Mouse (Mus musculus): Measurements from ENCODE around the gene Mboat7.
"Not testable (repeated sequence)": the region's sequence is repeated elsewhere in the genome, so short reads cannot be mapped to it uniquely, and the experiment has no call there.

The Mboat7 gene

DNA sequence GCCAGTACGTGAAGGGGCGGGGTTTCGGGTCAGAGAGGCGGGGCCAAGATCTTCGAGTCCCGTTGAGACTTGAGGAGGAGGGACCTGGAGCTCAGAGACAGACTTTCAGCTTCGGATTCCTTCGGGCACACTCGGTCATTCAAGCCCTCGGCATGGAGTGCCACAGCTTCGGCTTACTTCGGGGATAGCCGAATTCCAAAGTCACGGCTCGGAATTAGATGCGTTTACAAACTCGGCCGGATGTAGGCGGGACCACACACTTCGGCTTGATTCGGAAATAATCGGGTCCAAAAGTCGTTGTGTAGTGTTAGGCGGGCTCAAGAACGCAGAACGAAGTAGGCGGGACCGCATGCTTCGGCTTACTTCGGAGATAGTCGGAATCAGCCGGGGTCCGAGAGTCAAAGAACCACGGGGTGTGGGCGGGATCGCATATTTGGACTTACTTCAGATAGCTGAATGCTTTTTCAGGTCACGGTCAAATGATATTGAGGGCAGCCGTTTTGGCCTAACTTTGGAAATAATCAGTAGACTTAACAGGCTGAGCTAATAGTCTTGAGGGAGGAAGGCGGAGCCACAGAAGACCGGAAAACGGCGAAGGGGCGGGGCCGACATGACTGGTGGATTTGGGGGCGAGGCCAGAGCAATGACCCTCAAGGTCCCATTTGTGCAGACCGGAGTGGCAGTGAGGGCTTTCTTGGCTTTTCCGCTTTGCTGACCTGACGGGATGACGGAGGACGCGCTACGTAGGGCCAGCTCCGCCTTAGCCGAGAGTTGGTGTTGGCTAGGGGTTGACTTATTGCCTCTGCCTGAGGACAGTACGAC, at the start of gene Mboat7:
Mboat7 (minus strand) TSS at position 537 of the 822 bp plus-strand sequence.
- DNase-seq (ENCODE audit: low spot score in 2 of 2), result peak; percentile 93

DNA sequence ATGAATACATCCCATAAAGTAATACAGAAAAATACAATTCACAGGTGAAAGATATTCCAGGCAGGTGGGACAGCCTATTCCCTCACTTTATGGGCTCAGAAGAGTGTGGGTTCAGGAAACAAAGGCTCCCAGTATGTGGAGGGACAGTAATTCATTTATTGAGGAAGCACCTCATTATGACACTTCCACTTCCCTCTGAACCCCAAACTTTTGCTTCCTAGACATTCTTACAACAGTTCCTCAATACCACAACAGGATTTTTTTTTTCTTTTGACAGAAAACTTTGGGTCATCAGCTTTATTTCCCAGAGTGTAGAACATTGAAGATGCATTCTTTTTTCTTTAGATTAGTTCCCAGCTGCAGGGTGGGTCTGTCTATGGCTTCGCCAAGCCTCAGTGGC, 39.4 kb upstream of the Mboat7 start:
- DNase-seq (ENCODE audit: low spot score in 2 of 2), result not testable (repeated sequence)

DNA sequence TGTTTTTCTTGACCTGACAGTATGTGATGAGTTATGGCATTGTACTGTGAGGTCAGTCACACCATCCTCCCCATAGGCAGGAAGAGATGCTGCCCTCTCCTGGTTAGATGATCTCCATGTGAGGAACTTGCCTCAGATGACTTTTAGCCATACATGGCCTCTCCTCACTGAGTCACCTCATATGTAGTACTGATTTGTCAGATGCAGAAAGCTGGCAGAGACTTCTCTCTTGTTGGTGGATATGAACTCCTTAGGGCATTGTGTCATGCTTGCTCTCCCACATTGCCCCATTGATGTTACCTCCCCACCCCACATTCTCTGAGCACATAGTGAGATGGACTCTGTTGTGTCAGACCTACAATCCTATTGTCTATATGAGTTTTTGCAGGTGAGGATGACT, 32.1 kb upstream of the Mboat7 start:
- DNase-seq (ENCODE audit: low spot score in 2 of 2), result not testable (repeated sequence)

DNA sequence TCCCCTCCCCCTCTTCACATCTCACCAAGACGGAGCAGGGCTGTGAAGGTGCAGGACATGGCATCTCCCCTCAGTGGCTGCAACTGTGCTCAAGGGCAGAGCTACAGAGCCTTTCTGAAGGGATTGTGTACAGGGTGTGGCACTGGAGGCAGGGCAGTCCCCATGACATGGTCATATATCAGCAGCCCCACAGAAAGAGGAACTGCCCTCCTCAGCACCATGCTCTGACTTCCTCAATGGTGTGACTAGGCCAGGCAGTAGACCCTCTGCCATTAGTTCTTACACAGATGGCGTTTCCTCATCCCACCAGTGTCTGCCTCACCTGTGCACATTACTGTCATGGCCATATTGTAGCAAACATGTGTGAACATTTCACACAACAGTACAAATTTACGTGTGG, 26.9 kb upstream of the Mboat7 start, which contains the start of gene Pirb:
Pirb (minus strand) TSS at position 124 of the 400 bp plus-strand sequence.
- DNase-seq (ENCODE audit: low spot score in 2 of 2), result not testable (repeated sequence)

DNA sequence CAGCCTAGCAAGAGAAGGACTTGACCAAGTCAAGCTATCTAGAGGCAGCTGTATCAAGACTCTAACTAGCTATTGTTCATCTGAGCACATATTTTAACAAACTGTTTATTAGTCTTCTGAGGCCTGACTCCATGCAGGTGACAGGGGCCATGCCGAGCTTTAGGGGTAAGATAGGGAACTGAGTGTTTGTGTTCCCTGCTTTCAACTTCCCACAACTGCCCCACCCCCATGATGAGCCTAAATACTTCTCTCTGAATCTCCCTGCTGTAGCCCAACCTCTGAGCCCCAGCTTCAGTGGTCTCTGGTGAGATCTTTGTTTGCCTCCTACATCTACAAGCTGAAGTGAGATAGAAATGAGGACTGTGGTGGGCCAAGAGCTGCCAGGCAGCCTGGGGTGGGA, 21.9 kb upstream of the Mboat7 start:
- DNase-seq (ENCODE audit: low spot score in 2 of 2), result no peak

DNA sequence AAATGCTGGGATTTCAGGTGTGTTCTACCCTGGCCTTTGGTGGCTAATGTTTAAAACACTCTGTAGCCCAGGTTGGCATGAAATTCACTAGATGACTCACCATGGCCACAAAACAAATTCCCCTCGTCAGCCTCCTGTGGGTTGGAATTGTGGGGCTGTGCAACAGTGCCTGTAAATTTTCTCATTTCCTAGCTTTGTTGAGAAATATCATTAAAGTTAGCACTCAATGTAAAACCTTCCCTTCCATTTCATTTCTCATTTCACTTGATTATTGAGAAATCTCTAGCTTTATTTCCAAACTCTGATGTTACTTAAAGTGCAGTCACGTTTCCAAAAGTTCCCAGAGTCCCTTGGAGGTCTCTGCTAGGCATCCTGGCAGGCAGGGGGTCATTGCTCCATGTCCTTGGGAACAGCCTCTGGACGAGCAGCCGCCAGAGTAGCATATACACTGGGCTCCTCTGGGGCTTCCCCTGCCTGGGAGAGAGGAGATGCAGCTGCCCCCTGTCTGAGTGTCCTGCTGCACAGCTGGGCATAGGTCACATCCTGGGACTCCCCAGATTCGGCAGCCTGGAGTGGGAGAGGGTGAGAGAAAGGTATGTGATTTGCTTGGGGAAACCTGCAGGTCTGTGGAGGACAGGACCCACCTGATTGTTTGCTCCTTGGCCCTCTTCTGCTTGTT, 19.1 kb upstream of the Mboat7 start:
- no peak for DNase-seq (ENCODE audit: low spot score in 2 of 2)

DNA sequence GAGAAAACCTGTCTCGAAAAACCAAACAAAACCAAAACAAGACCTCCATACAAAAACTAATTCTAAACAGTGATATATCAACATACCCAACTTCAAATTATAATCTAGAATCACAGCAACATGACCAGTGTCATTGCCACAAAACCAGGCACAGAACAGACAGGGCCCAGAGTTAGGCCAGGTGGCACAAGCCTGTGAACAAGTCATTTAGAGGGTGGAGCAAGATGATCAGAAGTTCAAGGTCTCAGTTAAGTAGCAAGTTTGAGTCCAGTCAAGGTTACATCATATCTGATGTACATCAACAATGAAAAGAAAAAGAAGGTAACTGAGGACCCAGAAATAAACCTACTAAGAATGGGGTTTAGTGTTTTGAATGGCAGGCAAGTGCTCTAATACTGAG, 15.7 kb upstream of the Mboat7 start:
- DNase-seq (ENCODE audit: low spot score in 2 of 2), result no peak

DNA sequence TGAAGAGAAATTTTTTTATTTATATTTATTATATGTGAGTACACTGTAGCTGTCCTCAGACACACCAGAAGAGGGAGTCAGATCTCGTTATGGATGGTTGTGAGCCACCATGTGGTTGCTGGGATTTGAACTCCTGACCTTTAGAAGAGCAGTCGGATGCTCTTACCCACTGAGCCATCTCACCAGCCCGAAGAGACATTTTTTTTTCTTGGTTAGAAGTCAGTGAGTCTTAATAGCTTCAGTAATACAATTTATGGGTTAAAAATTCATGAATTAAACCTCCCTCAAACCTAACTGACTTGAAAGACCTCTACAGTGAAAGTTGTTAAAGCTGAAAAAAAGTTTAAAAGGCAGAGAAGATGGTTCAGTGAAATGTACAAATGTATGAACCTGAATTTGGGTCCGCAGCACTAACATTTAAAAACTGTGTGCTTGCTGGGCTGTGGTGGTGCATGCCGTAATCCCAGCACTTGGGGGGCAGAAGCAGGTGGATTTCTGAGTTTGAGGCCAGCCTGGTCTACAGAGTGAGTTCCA, 15.2 kb upstream of the Mboat7 start:
- DNase-seq (ENCODE audit: low spot score in 2 of 2), result not testable (repeated sequence)

DNA sequence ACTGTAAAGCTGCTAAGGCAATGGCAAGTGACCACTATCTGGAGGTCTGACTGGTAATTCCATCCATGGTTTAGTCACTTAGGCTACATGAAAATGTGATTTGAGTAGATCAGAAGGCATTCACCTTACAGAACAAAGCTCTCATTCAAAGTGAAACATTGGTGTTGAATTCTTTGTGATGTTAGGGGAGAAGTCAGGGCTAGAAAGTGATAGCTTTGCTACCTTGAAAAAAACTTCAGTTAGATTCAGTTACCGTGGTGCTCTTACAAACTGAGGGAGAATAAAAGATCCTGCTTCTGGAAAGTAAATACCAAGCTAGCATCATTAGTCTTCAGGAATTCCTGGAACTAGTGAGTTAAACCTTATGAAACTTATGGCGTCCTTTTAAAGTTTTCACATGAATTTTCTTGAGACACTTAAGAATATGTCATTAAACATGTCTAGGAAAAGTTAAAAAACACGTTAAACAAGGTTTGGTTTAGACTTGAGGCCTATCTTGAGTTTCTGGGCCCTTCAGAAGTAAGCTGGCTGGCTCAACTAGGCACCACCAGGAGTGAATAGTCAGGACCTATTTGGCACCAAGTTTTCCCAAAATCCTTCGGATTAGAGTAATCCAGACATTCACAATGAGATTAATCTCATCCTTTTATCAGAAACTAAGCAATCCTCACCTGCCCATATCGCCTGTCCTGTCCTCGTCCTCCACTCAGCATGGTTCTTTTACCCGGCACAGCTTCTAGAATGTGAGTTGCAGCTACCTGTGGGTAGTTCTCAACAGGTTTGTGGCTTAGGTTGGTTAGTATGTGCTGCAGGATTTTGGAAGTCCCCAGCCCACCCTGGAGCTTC, 14.5 kb upstream of the Mboat7 start:
- DNase-seq (ENCODE audit: low spot score in 2 of 2), result no peak

DNA sequence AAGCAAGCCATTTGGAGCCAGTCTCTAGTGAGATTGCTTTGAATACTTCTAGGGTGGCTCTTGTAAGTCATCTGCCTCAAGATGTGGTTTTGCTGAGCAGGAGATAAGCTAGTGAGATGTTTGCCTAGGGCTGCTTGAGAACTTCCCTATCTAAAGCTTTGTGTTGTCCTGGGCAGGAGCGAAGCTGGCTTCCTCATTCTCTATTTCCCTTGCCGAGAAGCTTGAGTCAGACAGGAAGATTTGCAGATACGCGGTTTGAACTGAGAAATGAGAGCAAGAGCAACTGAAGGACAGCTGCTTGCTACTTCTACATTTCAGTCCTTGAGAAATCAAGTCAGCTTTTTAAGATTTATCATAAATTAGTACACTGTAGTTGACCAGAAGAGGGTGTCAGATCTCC, 13.7 kb upstream of the Mboat7 start:
- no peak for DNase-seq (ENCODE audit: low spot score in 2 of 2)

DNA sequence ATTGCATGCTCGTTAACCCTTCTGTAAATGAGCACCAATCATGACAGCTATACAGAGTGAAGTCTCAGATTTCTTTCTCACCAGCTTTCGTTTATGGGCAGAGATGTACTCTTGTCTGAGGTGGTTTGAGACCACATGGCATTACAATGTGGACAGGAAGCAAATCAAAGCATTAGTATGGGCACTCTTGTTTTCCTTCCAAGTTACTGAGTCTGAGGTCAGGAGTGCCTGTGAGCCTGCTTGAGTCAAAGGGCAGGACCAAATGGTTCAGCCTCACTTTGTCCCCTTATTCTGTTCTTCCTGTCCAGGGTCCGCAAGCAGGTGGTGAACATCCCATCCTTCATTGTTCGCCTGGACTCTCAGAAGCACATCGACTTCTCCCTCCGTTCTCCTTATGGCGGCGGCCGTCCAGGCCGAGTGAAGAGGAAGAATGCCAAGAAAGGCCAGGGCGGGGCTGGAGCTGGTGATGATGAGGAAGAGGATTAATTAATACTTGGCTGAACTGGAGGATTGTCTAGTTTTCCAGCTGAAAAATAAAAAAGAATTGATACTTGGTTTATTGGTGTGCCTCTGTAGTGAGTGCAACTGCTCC, 13.1 kb upstream of the Mboat7 start:
- no peak for DNase-seq (ENCODE audit: low spot score in 2 of 2)

DNA sequence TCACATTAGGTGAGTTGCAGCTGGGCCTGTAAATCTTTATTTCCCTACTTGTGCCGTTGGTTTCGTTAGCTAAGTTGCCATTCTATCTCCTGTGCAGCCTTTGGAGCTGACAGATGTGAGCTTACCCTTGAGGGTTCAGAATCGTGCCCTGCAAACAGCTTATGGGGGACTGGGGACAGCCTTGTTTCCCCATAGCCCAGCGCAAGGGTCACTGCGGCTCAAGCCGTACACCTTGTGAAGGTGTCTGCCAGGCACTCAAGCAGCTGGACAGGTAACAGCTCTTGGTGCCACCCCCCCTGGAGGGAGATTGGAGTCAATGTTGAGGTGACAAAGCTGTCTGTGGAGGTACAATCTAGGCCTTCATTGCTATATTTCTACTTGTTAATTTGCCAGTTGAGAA, 12.6 kb upstream of the Mboat7 start:
- no peak for DNase-seq (ENCODE audit: low spot score in 2 of 2)

DNA sequence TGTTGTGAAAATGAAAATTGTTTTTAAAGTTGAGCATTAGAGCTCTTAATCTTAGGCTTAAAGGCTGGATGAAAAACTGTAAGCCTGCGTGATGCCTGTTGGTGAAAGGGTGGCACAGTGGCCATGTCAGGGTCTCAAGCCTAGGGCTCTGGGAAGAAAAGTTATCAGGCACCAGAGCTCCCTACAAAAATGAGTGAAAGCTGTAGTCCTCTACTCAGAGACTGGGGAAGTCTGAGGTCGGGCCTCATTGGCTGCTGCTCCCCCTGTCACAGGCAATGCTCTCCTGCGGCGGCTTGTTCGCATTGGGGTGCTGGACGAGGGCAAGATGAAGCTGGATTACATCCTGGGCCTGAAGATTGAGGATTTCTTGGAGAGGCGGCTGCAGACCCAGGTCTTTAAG, 12.1 kb upstream of the Mboat7 start:
- DNase-seq (ENCODE audit: low spot score in 2 of 2), result not testable (repeated sequence)

DNA sequence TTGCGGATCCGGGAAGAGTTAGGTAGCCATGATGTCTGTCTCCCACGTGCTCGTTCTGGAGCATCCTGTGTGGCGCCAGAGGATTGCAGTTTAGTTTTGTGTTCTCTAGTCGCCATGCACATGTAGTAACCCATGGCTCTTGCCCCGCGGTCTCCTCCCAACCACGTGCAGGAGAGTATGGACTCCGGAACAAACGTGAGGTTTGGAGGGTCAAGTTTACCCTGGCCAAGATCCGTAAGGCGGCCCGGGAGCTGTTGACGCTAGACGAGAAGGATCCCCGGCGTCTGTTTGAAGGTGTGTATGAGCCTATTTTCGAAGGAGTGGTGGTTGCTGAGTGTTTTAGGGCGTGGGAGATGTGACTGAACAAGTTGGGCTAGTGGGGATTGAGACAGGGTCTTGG, 11.2 kb upstream of the Mboat7 start:
- no peak for DNase-seq (ENCODE audit: low spot score in 2 of 2)

DNA sequence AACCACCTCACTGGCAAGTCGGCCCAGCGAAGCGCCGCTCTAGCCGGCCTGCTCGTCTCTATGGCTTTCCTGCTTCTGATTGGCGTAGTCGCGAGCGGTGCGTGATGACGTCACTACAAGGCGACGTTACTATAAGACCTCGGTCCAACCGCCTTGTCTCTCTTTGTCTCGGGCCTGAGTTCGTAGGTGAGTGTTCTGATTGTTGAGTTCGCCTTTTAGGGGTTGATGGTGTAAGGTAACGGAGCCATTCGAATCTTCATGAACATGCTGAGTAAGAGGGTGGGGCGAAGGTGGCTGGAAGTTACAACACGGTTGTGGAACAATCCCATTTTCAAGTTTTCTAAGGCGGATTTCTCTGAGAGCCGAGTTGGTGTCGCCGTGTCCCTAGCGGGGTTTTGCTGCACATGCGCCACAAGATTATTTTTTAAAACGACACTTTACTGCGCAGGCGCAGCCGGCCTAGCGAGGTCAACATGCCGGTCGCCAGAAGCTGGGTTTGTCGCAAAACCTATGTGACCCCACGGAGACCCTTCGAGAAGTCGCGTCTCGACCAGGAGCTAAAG, 10.6 kb upstream of the Mboat7 start, which contains the start of gene Rps9:
Rps9 (plus strand) TSS at position 115 of the 563 bp plus-strand sequence.
- peak; percentile 92 to 95 for DNase-seq (ENCODE audit: low spot score in 2 of 2)

DNA sequence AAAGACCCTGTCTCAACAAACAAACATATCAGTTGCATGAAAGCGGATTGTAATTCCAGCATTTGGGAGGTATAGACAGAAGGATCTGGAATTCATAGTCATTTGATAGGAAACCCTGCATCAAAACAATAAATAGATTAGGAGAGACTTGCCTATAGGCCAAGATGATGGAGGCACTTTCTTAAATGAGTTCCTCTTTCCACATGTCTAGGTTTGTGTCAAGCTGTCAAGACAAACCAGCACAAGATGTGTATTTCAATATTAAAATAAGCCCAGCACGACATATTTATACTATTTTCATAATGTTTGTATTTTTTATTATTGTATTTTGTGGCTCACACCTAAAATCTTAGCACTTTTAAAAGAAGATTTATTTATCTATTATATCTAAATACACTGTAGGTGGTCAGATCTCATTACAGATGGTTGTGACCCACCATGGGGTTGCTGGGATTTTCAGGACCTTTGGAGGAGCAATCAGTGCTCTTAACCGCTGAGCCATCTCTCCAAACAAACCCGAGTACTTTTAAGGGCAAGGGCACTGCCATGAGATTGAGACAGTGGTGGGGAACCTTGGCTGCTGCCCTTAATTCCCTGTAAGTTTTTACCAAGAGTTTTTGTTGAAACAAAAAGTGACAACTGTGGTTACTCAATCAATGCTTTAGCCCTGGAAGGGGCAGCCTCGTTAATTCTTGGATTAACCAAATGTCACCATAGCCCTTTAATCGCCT, 10.0 kb upstream of the Mboat7 start:
- DNase-seq (ENCODE audit: low spot score in 2 of 2), result no peak

DNA sequence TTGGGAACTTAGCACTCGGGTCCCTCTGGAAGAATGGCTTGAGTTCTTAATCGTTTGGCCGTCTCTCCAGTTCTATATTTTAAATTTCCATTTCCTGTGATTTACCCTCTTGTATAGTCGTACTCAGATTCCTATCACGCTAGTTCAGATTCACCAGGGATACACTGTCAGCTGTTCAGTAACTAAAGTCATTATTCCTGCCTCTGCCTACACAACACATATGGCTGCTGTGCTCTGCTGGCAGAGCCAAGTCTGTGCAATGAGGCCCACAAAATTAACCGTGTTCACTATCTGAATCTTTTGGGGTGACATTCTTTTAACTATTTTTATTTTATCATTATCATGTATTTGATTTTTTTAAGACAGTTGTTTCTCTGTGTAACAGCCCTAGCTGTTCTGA, 5.1 kb upstream of the Mboat7 start:
- no peak for DNase-seq (ENCODE audit: low spot score in 2 of 2)

DNA sequence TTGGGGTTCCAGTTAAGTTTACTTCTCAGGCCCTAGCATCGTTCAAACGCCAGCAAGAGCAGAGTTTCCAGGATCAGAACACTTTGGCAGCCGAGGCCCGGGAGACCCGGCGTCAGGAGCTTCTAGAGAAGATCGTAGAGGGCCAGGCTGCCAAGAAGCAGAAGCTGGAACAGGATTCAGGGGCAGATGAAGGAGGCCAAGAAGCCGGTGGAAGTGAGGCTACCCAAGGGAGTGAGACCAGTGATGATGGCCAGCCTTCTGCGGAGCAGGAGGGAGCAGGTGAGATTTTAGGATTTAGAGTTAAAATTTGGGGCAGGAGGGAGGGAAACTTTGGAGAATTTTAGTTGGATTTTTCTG, 1.6 kb upstream of the Mboat7 start:
- not testable (repeated sequence) for DNase-seq (ENCODE audit: low spot score in 2 of 2)

DNA sequence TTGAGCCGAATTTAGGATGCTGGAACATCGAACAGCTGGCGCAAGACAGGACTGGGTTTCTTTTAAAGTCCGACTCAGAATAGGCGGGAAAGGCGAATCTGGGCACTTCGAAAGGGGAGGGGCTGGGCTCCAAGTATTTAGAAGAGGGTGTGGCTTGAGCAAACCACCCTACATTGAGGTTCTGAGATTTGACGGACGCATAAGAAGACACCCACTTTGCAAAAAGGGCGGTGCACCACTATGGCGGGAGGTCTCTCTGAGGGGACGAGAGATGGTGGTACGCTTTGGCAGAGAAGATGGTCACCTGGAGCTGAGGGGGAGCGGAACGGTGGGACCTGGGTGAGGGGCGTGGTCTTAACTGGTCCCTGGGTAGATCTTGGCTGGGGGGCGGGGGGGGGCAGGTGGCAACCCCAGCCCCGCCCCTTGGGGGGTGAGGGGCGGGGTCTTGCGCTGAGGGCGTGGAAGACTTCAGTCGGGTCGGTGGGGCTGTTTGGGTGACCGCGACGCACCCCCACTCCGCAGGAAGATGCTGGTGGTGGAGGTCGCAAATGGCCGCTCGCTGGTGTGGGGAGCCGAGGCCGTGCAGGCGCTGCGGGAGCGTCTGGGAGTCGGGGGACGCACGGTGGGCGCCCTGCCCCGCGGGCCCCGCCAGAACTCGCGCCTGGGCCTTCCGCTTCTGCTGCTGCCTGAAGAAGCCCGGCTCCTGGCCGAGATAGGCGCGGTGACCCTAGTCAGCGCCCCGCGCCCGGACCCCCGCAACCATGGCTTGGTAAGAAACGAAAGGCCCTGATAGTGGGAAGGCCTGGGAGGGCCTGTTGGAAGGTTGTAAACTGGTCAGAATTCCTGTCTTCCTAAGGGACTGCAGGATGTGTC, 989 bp upstream of the Mboat7 start:
- peak in 1 of 2 experiments; percentile 33 for DNase-seq (ENCODE audit: low spot score in 2 of 2)

DNA sequence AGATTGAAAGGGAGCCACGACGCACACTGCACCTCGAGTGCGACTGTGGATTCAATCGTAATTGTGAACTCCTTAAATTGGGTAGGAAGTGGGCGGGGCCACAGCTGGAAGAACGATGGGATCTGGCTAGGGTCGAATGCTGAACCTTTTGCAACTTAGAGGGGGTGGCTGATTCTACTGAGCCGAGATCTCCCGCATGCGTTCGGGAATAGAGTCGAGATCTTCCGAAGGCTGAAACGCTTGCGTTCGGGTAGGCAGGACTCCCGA, 419 bp upstream of the Mboat7 start:
- no peak for DNase-seq (ENCODE audit: low spot score in 2 of 2)

Measured in spleen, postnatal 14 days (tissue).